Mouse (Mus musculus): Measurements from ENCODE around the gene Lgals7. TPM values are rescaled to one million over a fixed set of nuclear protein-coding genes. Genes with fewer than 3 reads are reported as not detected.
"Not testable (repeated sequence)": the region's sequence is repeated elsewhere in the genome, so short reads cannot be mapped to it uniquely, and the experiment has no call there.

Lgals7 gene
- polyA plus RNA-seq, 1 experiment from 2014 or later: 187 TPM

- 25% methylated on average over 9 of the region's 9 CpGs for WGBS
- Histone ChIP-seq H3K36me3 (no peaks in the 10 kb centered on the region), H3K27ac (replicated peaks) (peak overlapping the region; percentile 83), H3K27me3 (no peaks in the 10 kb centered on the region), H3K4me2 (replicated peaks) (peak overlapping the region; percentile 51), H3K4me1 (peaks cover 42% of the 10 kb centered on the region), H3K9ac (peak overlapping the region; percentile 18; the same call in 1 of the 2 replicates), H3K4me3 (replicated peaks) (peak overlapping the region; percentile 35), H3K9me3 (replicated peaks) (no peaks in the 10 kb centered on the region)
- ATAC-seq (ENCODE audit: insufficient number of reproducible peaks, low FRiP score, low TSS enrichment, low read depth): peak; percentile 30; the same call in 1 of the 2 replicates
Measured at GRCm38 (mm10) chr7:28864288-28864750, 666 bp downstream of the Lgals7 start.

- peak overlapping the region; percentile 83 for H3K27ac ChIP-seq (replicated peaks)
Measured at GRCm38 (mm10) chr7:28865481-28866300, 2.0 kb downstream of the Lgals7 start.

GRCm38 (mm10) chr7:28866769-28867507, 3.3 kb downstream of the Lgals7 start:
- Histone ChIP-seq H3K4me1 (peaks cover 42% of the 10 kb centered on the region), H3K27me3 (no peaks in the 10 kb centered on the region), H3K9ac (no peak overlapping the region), H3K27ac (replicated peaks) (peak overlapping the region; percentile 83), H3K4me3 (replicated peaks) (no peak overlapping the region), H3K9me3 (replicated peaks) (no peaks in the 10 kb centered on the region), H3K4me2 (replicated peaks) (peak overlapping the region; percentile 51; the same call in 1 of the 2 replicates), H3K36me3 (no peaks in the 10 kb centered on the region)
- WGBS: 79% methylated on average over 28 of the region's 28 CpGs
- no peak for ATAC-seq (ENCODE audit: insufficient number of reproducible peaks, low FRiP score, low TSS enrichment, low read depth)

More at GRCm38 (mm10) chr7:28865481-28866300, 2.0 kb downstream of the Lgals7 start:
- Histone ChIP-seq H3K27me3 (no peaks in the 10 kb centered on the region), H3K9ac (no peak overlapping the region), H3K4me1 (peaks cover 42% of the 10 kb centered on the region), H3K9me3 (replicated peaks) (no peaks in the 10 kb centered on the region), H3K4me3 (replicated peaks) (peak overlapping the region; percentile 35), H3K36me3 (no peaks in the 10 kb centered on the region), H3K4me2 (replicated peaks) (peak overlapping the region; percentile 51)
- ATAC-seq (ENCODE audit: insufficient number of reproducible peaks, low FRiP score, low TSS enrichment, low read depth): peak; percentile 51; the same call in 1 of the 2 replicates
- WGBS: 39% methylated on average over 33 of the region's 33 CpGs

GRCm38 (mm10) chr7:28867508-28868340, 4.1 kb downstream of the Lgals7 start:
- not testable (repeated sequence) for H3K9me3 ChIP-seq (replicated peaks); H3K9ac ChIP-seq; ATAC-seq (ENCODE audit: insufficient number of reproducible peaks, low FRiP score, low TSS enrichment, low read depth); H3K27me3 ChIP-seq; H3K36me3 ChIP-seq
- WGBS: 31% methylated on average over 23 of the region's 23 CpGs
- Histone ChIP-seq H3K4me2 (replicated peaks) (peak overlapping the region; percentile 34; the same call in 1 of the 2 replicates), H3K4me1 (peaks cover 42% of the 10 kb centered on the region), H3K27ac (replicated peaks) (peak overlapping the region; percentile 83), H3K4me3 (replicated peaks) (0 out of 2 replicates have a peak overlapping the region, but pooled peaks have one; percentile 12)

- Histone ChIP-seq H3K9ac (no peak overlapping the region), H3K4me2 (replicated peaks) (no peak overlapping the region), H3K27me3 (no peaks in the 10 kb centered on the region), H3K9me3 (replicated peaks) (no peaks in the 10 kb centered on the region), H3K4me1 (peaks cover 14% of the 10 kb centered on the region), H3K36me3 (no peaks in the 10 kb centered on the region), H3K27ac (replicated peaks) (no peak overlapping the region), H3K4me3 (replicated peaks) (no peak overlapping the region)
- WGBS: 84% methylated on average over 24 of the region's 24 CpGs
- no peak for ATAC-seq (ENCODE audit: insufficient number of reproducible peaks, low FRiP score, low TSS enrichment, low read depth)
Measured at GRCm38 (mm10) chr7:28870901-28871664, 7.4 kb downstream of the Lgals7 start.

GRCm38 (mm10) chr7:28874565-28874964, 10.9 kb downstream of the Lgals7 start:
- Histone ChIP-seq H3K9ac (no peak overlapping the region), H3K27me3 (no peaks in the 10 kb centered on the region), H3K9me3 (replicated peaks) (no peaks in the 10 kb centered on the region), H3K4me1 (no peaks in the 10 kb centered on the region), H3K4me2 (replicated peaks) (no peak overlapping the region), H3K36me3 (no peaks in the 10 kb centered on the region), H3K27ac (replicated peaks) (no peak overlapping the region), H3K4me3 (replicated peaks) (no peak overlapping the region)
- 58% methylated on average over 2 of the region's 2 CpGs for WGBS
- no peak for ATAC-seq (ENCODE audit: insufficient number of reproducible peaks, low FRiP score, low TSS enrichment, low read depth)

- H3K27me3 ChIP-seq: no peaks in the 10 kb centered on the region
- ATAC-seq (ENCODE audit: insufficient number of reproducible peaks, low FRiP score, low TSS enrichment, low read depth): no peak
- no peak overlapping the region for H3K4me2 ChIP-seq (replicated peaks)
- no peaks in the 10 kb centered on the region for H3K36me3 ChIP-seq
- H3K9ac ChIP-seq: no peak overlapping the region
- peaks cover 7% of the 10 kb centered on the region for H3K4me1 ChIP-seq
- no peaks in the 10 kb centered on the region for H3K9me3 ChIP-seq (replicated peaks)
- no peak overlapping the region for H3K4me3 ChIP-seq (replicated peaks)
- no peak overlapping the region for H3K27ac ChIP-seq (replicated peaks)
- 63% methylated on average over 4 of the region's 4 CpGs for WGBS
Measured at GRCm38 (mm10) chr7:28876099-28876498, 12.4 kb downstream of the Lgals7 start.

- Histone ChIP-seq H3K9ac (no peak overlapping the region), H3K4me1 (peaks cover 7% of the 10 kb centered on the region), H3K27ac (replicated peaks) (no peak overlapping the region), H3K36me3 (no peaks in the 10 kb centered on the region), H3K4me3 (replicated peaks) (no peak overlapping the region), H3K27me3 (no peaks in the 10 kb centered on the region), H3K9me3 (replicated peaks) (no peaks in the 10 kb centered on the region), H3K4me2 (replicated peaks) (no peak overlapping the region)
- ATAC-seq (ENCODE audit: insufficient number of reproducible peaks, low FRiP score, low TSS enrichment, low read depth): no peak
- 86% methylated on average over 7 of the region's 7 CpGs for WGBS
Measured at GRCm38 (mm10) chr7:28877155-28877554, 13.5 kb downstream of the Lgals7 start.

GRCm38 (mm10) chr7:28877856-28878255, 14.2 kb downstream of the Lgals7 start:
- H3K36me3 ChIP-seq: no peaks in the 10 kb centered on the region
- no peak overlapping the region for H3K9ac ChIP-seq
- no peak overlapping the region for H3K27ac ChIP-seq (replicated peaks)
- no peak overlapping the region for H3K4me3 ChIP-seq (replicated peaks)
- H3K9me3 ChIP-seq (replicated peaks): no peaks in the 10 kb centered on the region
- WGBS: 52% methylated on average over 4 of the region's 4 CpGs
- ATAC-seq (ENCODE audit: insufficient number of reproducible peaks, low FRiP score, low TSS enrichment, low read depth): no peak
- H3K27me3 ChIP-seq: no peaks in the 10 kb centered on the region
- H3K4me2 ChIP-seq (replicated peaks): no peak overlapping the region
- peaks cover 7% of the 10 kb centered on the region for H3K4me1 ChIP-seq

- no peaks in the 10 kb centered on the region for H3K27me3 ChIP-seq
- peaks cover 7% of the 10 kb centered on the region for H3K4me1 ChIP-seq
- no peak overlapping the region for H3K9ac ChIP-seq
- WGBS: 80% methylated on average over 7 of the region's 7 CpGs
- no peak overlapping the region for H3K4me2 ChIP-seq (replicated peaks)
- ATAC-seq (ENCODE audit: insufficient number of reproducible peaks, low FRiP score, low TSS enrichment, low read depth): no peak
- H3K27ac ChIP-seq (replicated peaks): no peak overlapping the region
- no peaks in the 10 kb centered on the region for H3K36me3 ChIP-seq
- no peak overlapping the region for H3K4me3 ChIP-seq (replicated peaks)
- no peaks in the 10 kb centered on the region for H3K9me3 ChIP-seq (replicated peaks)
Measured at GRCm38 (mm10) chr7:28879606-28880005, 16.0 kb downstream of the Lgals7 start.

Measured in embryonic facial prominence, embryonic 15.5 days (tissue).